ENCODE assay signal across 8 mouse cellular contexts in genomic region chr2:170219611-170220401, GRCm38 (mm10).
A peak's percentile ranks its signal among the peaks of the same experiment; 100 is the strongest.
DNase-seq lines count a peak whose midpoint lies in the region; ATAC-seq and TF ChIP-seq lines count a peak whose summit lies in the region.

No protein-coding gene starts in this region.

- TF ChIP-seq RAD21 in MEL (IDR thresholded peaks at IDR 0.05; ENCODE audit: low read depth, low read length): no peak

- no peak for TF ChIP-seq EP300 in heart, adult 2 months (IDR thresholded peaks at IDR 0.05; ENCODE audit: insufficient read depth, low read depth, low read length)
- no peak for TF ChIP-seq EP300 in MEL (IDR thresholded peaks at IDR 0.05; ENCODE audit: low read depth in 1 of 2, low read length in 2 of 2)

- no peaks in the 10 kb centered on the region for H3K9me3 ChIP-seq in MEL (replicated peaks; ENCODE audit: insufficient read depth, low read length)
- 0 out of 2 replicates have a peak, but pooled peaks cover 3% of the 10 kb centered on the region for H3K9me3 ChIP-seq in forebrain, embryonic 12.5 days
- H3K9me3 ChIP-seq in limb, embryonic 10.5 days (replicated peaks): 0 out of 2 replicates have a peak, but pooled peaks cover under 1% of the 10 kb centered on the region
- no peaks in the 10 kb centered on the region for H3K9me3 ChIP-seq in midbrain, embryonic 16.5 days (replicated peaks; ENCODE audit: control insufficient read depth, low read length, poor library complexity, severe bottlenecking)

- H3K4me3 ChIP-seq in heart, adult 2 months: peak overlapping the region; percentile 16; the same call in 1 of the 2 replicates
- H3K4me3 ChIP-seq in MEL (ENCODE audit: control insufficient read depth in 1 of 2, insufficient read depth in 1 of 2, low read depth in 2 of 2, low read length in 2 of 2): peak overlapping the region; percentile 73 to 95
- peak overlapping the region; percentile 34 for H3K4me3 ChIP-seq in forebrain, embryonic 12.5 days (replicated peaks)
- peak overlapping the region; percentile 52 for H3K4me3 ChIP-seq in limb, embryonic 10.5 days
- H3K4me3 ChIP-seq in midbrain, embryonic 16.5 days (ENCODE audit: low read depth, low read length): peak overlapping the region; percentile 27

- WGBS in heart, adult 2 months: 22% methylated on average over 20 of the region's 20 CpGs
- under 1% methylated on average over 20 of the region's 20 CpGs for WGBS in forebrain, embryonic 12.5 days
- 1% methylated on average over 20 of the region's 20 CpGs for WGBS in limb, embryonic 10.5 days
- WGBS in midbrain, embryonic 16.5 days: 2% methylated on average over 20 of the region's 20 CpGs

- intact Hi-C loops in heart, adult 2 months (cut with DNase I): loop anchor here (2.0 to 5.0 kb wide), 7 partner anchors 43 to 127 kb away; no protein-coding TSS in a partner anchor

- H3K27ac ChIP-seq in heart, adult 2 months: peak overlapping the region; percentile 73
- peak overlapping the region; percentile 96 for H3K27ac ChIP-seq in MEL (ENCODE audit: control insufficient read depth, low read depth, low read length)
- peak overlapping the region; percentile 96 for H3K27ac ChIP-seq in forebrain, embryonic 12.5 days
- H3K27ac ChIP-seq in limb, embryonic 10.5 days: peak overlapping the region; percentile 83
- peak overlapping the region; percentile 63 for H3K27ac ChIP-seq in midbrain, embryonic 16.5 days (ENCODE audit: low read length)

- H3K4me2 ChIP-seq in forebrain, embryonic 12.5 days: peak overlapping the region; percentile 63
- H3K4me2 ChIP-seq in midbrain, embryonic 16.5 days (ENCODE audit: low read length): peak overlapping the region; percentile 60

- ATAC-seq in forebrain, embryonic 12.5 days (ENCODE audit: low FRiP score): peak; percentile 32
- ATAC-seq in midbrain, embryonic 16.5 days: no peak
- no peak for ATAC-seq in frontal cortex, adult (ENCODE audit: low TSS enrichment)

- H3K4me1 ChIP-seq in heart, adult 2 months (ENCODE audit: control insufficient read depth, insufficient read depth, low read length): peaks cover 6% of the 10 kb centered on the region
- H3K4me1 ChIP-seq in MEL (ENCODE audit: control insufficient read depth in 1 of 2, insufficient read depth in 2 of 2, low read length in 2 of 2): peaks cover 3 to 9% of the 10 kb centered on the region in 2 experiments; a peak in 3 of 4 replicates
- peaks cover 59% of the 10 kb centered on the region for H3K4me1 ChIP-seq in forebrain, embryonic 12.5 days
- peaks cover 60% of the 10 kb centered on the region for H3K4me1 ChIP-seq in limb, embryonic 10.5 days
- peaks cover 52% of the 10 kb centered on the region for H3K4me1 ChIP-seq in midbrain, embryonic 16.5 days (ENCODE audit: control insufficient read depth, insufficient read depth, low read length)

- no peak for TF ChIP-seq POLR2A in heart, adult 2 months (IDR thresholded peaks at IDR 0.05; ENCODE audit: insufficient read depth, low read depth, low read length)
- no peak; a peak in 1 of 4 replicates for TF ChIP-seq POLR2A in MEL (IDR thresholded peaks at IDR 0.05; ENCODE audit: control insufficient read depth in 1 of 2, insufficient read depth in 1 of 2, low read depth in 1 of 2, low read length in 2 of 2, poor library complexity in 1 of 2)

- peak; percentile 31 to 41 for DNase-seq in heart, adult 2 months
- DNase-seq in heart, adult 9 months (ENCODE audit: low spot score in 2 of 2): no peak
- peak; percentile 63 for DNase-seq in MEL (ENCODE audit: low read depth, low spot score)
- peak; percentile 67 for DNase-seq in limb, embryonic 10.5 days (ENCODE audit: low spot score)
- no peak for DNase-seq in urinary bladder, postnatal 14 days (ENCODE audit: low spot score)

- TF ChIP-seq CTCF in heart, adult 2 months (IDR thresholded peaks at IDR 0.05): no peak
- TF ChIP-seq CTCF in MEL (IDR thresholded peaks at IDR 0.05 in 2 of 3, conservative IDR thresholded peaks at IDR 0.05 in 1 of 3; ENCODE audit: control insufficient read depth in 1 of 3, insufficient read depth in 1 of 3, low read depth in 2 of 3, low read length in 3 of 3, poor library complexity in 1 of 3, severe bottlenecking in 1 of 3): no peak

- H3K9ac ChIP-seq in heart, adult 2 months (ENCODE audit: low read depth, low read length): peak overlapping the region; percentile 52; the same call in 1 of the 2 replicates
- peak overlapping the region; percentile 91 for H3K9ac ChIP-seq in MEL (ENCODE audit: control insufficient read depth, low read depth, low read length, poor library complexity, severe bottlenecking)
- H3K9ac ChIP-seq in forebrain, embryonic 12.5 days: peak overlapping the region; percentile 53
- peak overlapping the region; percentile 21 for H3K9ac ChIP-seq in midbrain, embryonic 16.5 days (ENCODE audit: low read depth, low read length)

- peaks cover 2% of the 10 kb centered on the region for H3K36me3 ChIP-seq in heart, adult 2 months (ENCODE audit: control insufficient read depth, insufficient read depth, low read length)
- peaks cover 0 to 5% of the 10 kb centered on the region in 2 experiments; a peak in 2 of 4 replicates for H3K36me3 ChIP-seq in MEL (ENCODE audit: control insufficient read depth in 1 of 2, insufficient read depth in 2 of 2, low read length in 2 of 2)
- H3K36me3 ChIP-seq in forebrain, embryonic 12.5 days (replicated peaks): no peaks in the 10 kb centered on the region
- H3K36me3 ChIP-seq in limb, embryonic 10.5 days: no peaks in the 10 kb centered on the region
- H3K36me3 ChIP-seq in midbrain, embryonic 16.5 days (ENCODE audit: control insufficient read depth, insufficient read depth, low read length): no peaks in the 10 kb centered on the region

- no peaks in the 10 kb centered on the region for H3K79me2 ChIP-seq in heart, adult 2 months (replicated peaks; ENCODE audit: control insufficient read depth, insufficient read depth, low read length)
- H3K79me2 ChIP-seq in MEL (ENCODE audit: control insufficient read depth, insufficient read depth, low read length, poor library complexity): peaks cover 2% of the 10 kb centered on the region; the same call in 1 of the 2 replicates

- no peaks in the 10 kb centered on the region for H3K27me3 ChIP-seq in heart, adult 2 months (ENCODE audit: control insufficient read depth, insufficient read depth, low read length)
- no peaks in the 10 kb centered on the region for H3K27me3 ChIP-seq in MEL (ENCODE audit: control insufficient read depth in 1 of 2, insufficient read depth in 2 of 2, low read length in 2 of 2)
- no peaks in the 10 kb centered on the region for H3K27me3 ChIP-seq in forebrain, embryonic 12.5 days
- no peaks in the 10 kb centered on the region; the same call in 1 of the 2 replicates for H3K27me3 ChIP-seq in limb, embryonic 10.5 days (ENCODE audit: low read depth, poor library complexity, severe bottlenecking)
- no peaks in the 10 kb centered on the region for H3K27me3 ChIP-seq in midbrain, embryonic 16.5 days (ENCODE audit: control insufficient read depth, insufficient read depth, low read depth, low read length)

TF ChIP-seq in MEL, 35 proteins besides CTCF, POLR2A, EP300 and RAD21:
- TF ChIP-seq MAZ (IDR thresholded peaks at IDR 0.05; ENCODE audit: low read depth, low read length) (peak; percentile 88), BHLHE40 (IDR thresholded peaks at IDR 0.05; ENCODE audit: borderline replicate concordance, low read depth, low read length) (no peak), E2F4 (IDR thresholded peaks at IDR 0.05; ENCODE audit: borderline replicate concordance, low read depth, low read length) (no peak), TCF12 (IDR thresholded peaks at IDR 0.05; ENCODE audit: low read depth, low read length) (0 out of 2 replicates have a peak, but pooled peaks have one; percentile 21), ETS1 (IDR thresholded peaks at IDR 0.05; ENCODE audit: low read depth, low read length) (0 out of 2 replicates have a peak, but pooled peaks have one; percentile 15), ZMIZ1 (IDR thresholded peaks at IDR 0.05; ENCODE audit: low read depth, low read length) (0 out of 2 replicates have a peak, but pooled peaks have one; percentile 28), JUND (IDR thresholded peaks at IDR 0.05; ENCODE audit: low read depth, low read length) (peak; percentile 89), UBTF (IDR thresholded peaks at IDR 0.05; ENCODE audit: borderline replicate concordance, insufficient read depth, low read depth, low read length) (no peak), KAT2A (conservative IDR thresholded peaks at IDR 0.05; ENCODE audit: low read depth, low read length) (no peak), POLR2AphosphoS5 (IDR thresholded peaks at IDR 0.05; ENCODE audit: borderline replicate concordance, low read depth, low read length) (no peak)

Comparison
In these comparisons a context has a peak if more than half of its experiments do, and no peak if none do; other contexts are left out.
1. DNase-seq: peak in heart, adult 2 months (2 of 2), MEL (single experiment) and limb, embryonic 10.5 days (single experiment); none in heart, adult 9 months (0 of 2) and urinary bladder, postnatal 14 days (single experiment).
2. H3K4me3 ChIP-seq: peak in every context shown above with its lines; median percentile 84 in MEL; 52 in limb, embryonic 10.5 days; 34 in forebrain, embryonic 12.5 days; 27 in midbrain, embryonic 16.5 days; 16 in heart, adult 2 months.
3. H3K9ac ChIP-seq: peak in every context shown above with its lines; median percentile 91 in MEL; 53 in forebrain, embryonic 12.5 days; 52 in heart, adult 2 months; 21 in midbrain, embryonic 16.5 days.
4. Peak in every context shown above with its lines, with median percentiles within 50 percentile points of each other: H3K27ac ChIP-seq.